13 mouse cellular contexts compared by ENCODE assay signal in genomic region chr6:115619818-115620217, GRCm38 (mm10). TPM values are rescaled to one million over a fixed set of nuclear protein-coding genes. Genes with fewer than 3 reads are reported as not detected.
DNase-seq lines count a peak whose midpoint lies in the region; ATAC-seq and TF ChIP-seq lines count a peak whose summit lies in the region.
"Had no signal": no experiment of that assay in that cellular context is flagged by ENCODE, and none has a peak within 500 bp of the region (broad histone marks: within the 10 kb centered on the region; RNA-seq: fewer than 3 reads in every experiment).

No protein-coding gene starts in this region.

- ATAC-seq in heart, postnatal 0 days (ENCODE audit: insufficient read depth, low read depth): peak; percentile 27; the same call in 1 of the 2 replicates
- ATAC-seq in heart, embryonic 11.5 days (replicated peaks; ENCODE audit: insufficient number of reproducible peaks, low FRiP score, low TSS enrichment): no peak

- 70% methylated on average over 10 of the region's 10 CpGs for WGBS in heart, postnatal 0 days
- WGBS in heart, embryonic 11.5 days (ENCODE audit: insufficient replicate concordance): 87% methylated on average over 10 of the region's 10 CpGs

- DNase-seq in heart, postnatal 0 days (ENCODE audit: low spot score): no peak
- peak; percentile 16 for DNase-seq in heart, postnatal 14 days
- peak; percentile 57 to 65 for DNase-seq in kidney, postnatal 36 days
- peak; percentile 68 for DNase-seq in thymus, postnatal 14 days
- no peak for DNase-seq in ovary, postnatal 14 days (ENCODE audit: low spot score)
- DNase-seq in layer of hippocampus, adult 9-10 months (ENCODE audit: low spot score): no peak
- no peak for DNase-seq in c-Kit-positive CD71-positive TER-119-positive erythroid progenitor cells, embryonic 14.5 days (ENCODE audit: low spot score)
- DNase-seq: cerebellum, adult 11 months; lung, adult 18-20 months had no signal

- H3K4me1 ChIP-seq in heart, postnatal 0 days (ENCODE audit: control insufficient read depth, insufficient read depth): no peaks in the 10 kb centered on the region
- no peaks in the 10 kb centered on the region for H3K4me1 ChIP-seq in heart, embryonic 11.5 days (ENCODE audit: control insufficient read depth, insufficient read depth, low read length)
- H3K4me1 ChIP-seq: embryonic facial prominence, embryonic 12.5 days; heart, embryonic 15.5 days had no signal

- H3K27ac ChIP-seq in heart, postnatal 0 days (ENCODE audit: low read depth): no peak overlapping the region
- no peak overlapping the region for H3K27ac ChIP-seq in heart, embryonic 11.5 days (ENCODE audit: low read depth, low read length)
- H3K27ac ChIP-seq: embryonic facial prominence, embryonic 12.5 days; heart, embryonic 15.5 days had no signal

- TF ChIP-seq CTCF in heart, postnatal 0 days (IDR thresholded peaks at IDR 0.05; ENCODE audit: low read depth): no peak

- TF ChIP-seq EP300 in heart, postnatal 0 days (IDR thresholded peaks at IDR 0.05; ENCODE audit: low read depth): no peak

- H3K4me2 ChIP-seq in heart, postnatal 0 days (ENCODE audit: low read depth, low read length): no peak overlapping the region
- H3K4me2 ChIP-seq in heart, embryonic 11.5 days: no peak overlapping the region
- H3K4me2 ChIP-seq: embryonic facial prominence, embryonic 12.5 days; heart, embryonic 15.5 days had no signal

- H3K9me3 ChIP-seq in heart, postnatal 0 days (replicated peaks; ENCODE audit: control insufficient read depth, low read length): no peaks in the 10 kb centered on the region
- H3K9me3 ChIP-seq in heart, embryonic 11.5 days (replicated peaks; ENCODE audit: control insufficient read depth, low read length): no peaks in the 10 kb centered on the region
- H3K9me3 ChIP-seq: embryonic facial prominence, embryonic 12.5 days; heart, embryonic 15.5 days had no signal

- intact Hi-C loops in heart, postnatal 14 days (cut with DNase I): no loop called here

- H3K27me3 ChIP-seq in heart, postnatal 0 days (ENCODE audit: control insufficient read depth, insufficient read depth, low read length): no peaks in the 10 kb centered on the region
- no peaks in the 10 kb centered on the region for H3K27me3 ChIP-seq in heart, embryonic 11.5 days (ENCODE audit: control insufficient read depth, insufficient read depth, low read length)
- H3K27me3 ChIP-seq: embryonic facial prominence, embryonic 12.5 days; heart, embryonic 15.5 days had no signal

- H3K4me3 ChIP-seq in heart, postnatal 0 days (ENCODE audit: low read depth, low read length): no peak overlapping the region
- H3K4me3 ChIP-seq in heart, embryonic 11.5 days (ENCODE audit: low read depth, low read length): no peak overlapping the region
- H3K4me3 ChIP-seq: embryonic facial prominence, embryonic 12.5 days; heart, embryonic 15.5 days had no signal

- no peak overlapping the region for H3K9ac ChIP-seq in heart, postnatal 0 days (replicated peaks; ENCODE audit: low read depth, low read length)
- no peak overlapping the region for H3K9ac ChIP-seq in heart, embryonic 11.5 days (ENCODE audit: low read depth, low read length)
- H3K9ac ChIP-seq: embryonic facial prominence, embryonic 12.5 days; heart, embryonic 15.5 days had no signal

- peaks cover 99% of the 10 kb centered on the region for H3K36me3 ChIP-seq in heart, postnatal 0 days (replicated peaks; ENCODE audit: control insufficient read depth, insufficient read depth, low read length)
- H3K36me3 ChIP-seq in heart, embryonic 11.5 days (ENCODE audit: control insufficient read depth, insufficient read depth, low read length): peaks cover 40% of the 10 kb centered on the region

RNA-seq across cellular contexts. Expression of gene Mkrn2, which starts 18.1 kb away (rescaled TPM):
- 17.9 and 71.3 TPM in 2 replicates for total RNA-seq in heart, postnatal 0 days (2014; rRNA removed; ENCODE audit: low replicate concordance)
- polyA plus RNA-seq in heart, postnatal 0 days (2015; fragmentation: Nextera tagmentation; extraction: Ambion mirVana): 29.6 and 31.3 TPM in 2 replicates
- 19.1 and 24.0 TPM in 2 replicates for polyA plus RNA-seq in heart, embryonic 11.5 days (2014; fragmentation: Nextera tagmentation; extraction: Ambion mirVana)
- 10 to 100 TPM; 35.4 to 36.0 TPM for total RNA-seq in heart, postnatal 14 days (2021)

RNA-seq across cellular contexts. Expression of gene Mkrn2os, which starts 27.4 kb away (rescaled TPM):
- total RNA-seq in heart, postnatal 0 days (2014; rRNA removed; ENCODE audit: low replicate concordance): not detected in 2 replicates
- 0.37 and 0.44 TPM in 2 replicates for polyA plus RNA-seq in heart, postnatal 0 days (2015; fragmentation: Nextera tagmentation; extraction: Ambion mirVana)
- polyA plus RNA-seq in heart, embryonic 11.5 days (2014; fragmentation: Nextera tagmentation; extraction: Ambion mirVana): 0.08 and 0.21 TPM in 2 replicates
- total RNA-seq in heart, postnatal 14 days (2021): under 1 TPM; 0.22 TPM
- total RNA-seq: layer of hippocampus, postnatal 10 days had no signal

RNA-seq across cellular contexts. Expression of gene Raf1, which starts 56.6 kb away (rescaled TPM):
- total RNA-seq in heart, postnatal 0 days (2014; rRNA removed; ENCODE audit: low replicate concordance): 182 and 204 TPM in 2 replicates
- polyA plus RNA-seq in heart, postnatal 0 days (2015; fragmentation: Nextera tagmentation; extraction: Ambion mirVana): 72.3 and 80.6 TPM in 2 replicates
- polyA plus RNA-seq in heart, embryonic 11.5 days (2014; fragmentation: Nextera tagmentation; extraction: Ambion mirVana): 96.3 and 107 TPM in 2 replicates
- 100 to 1,000 TPM; 106 to 112 TPM for total RNA-seq in heart, postnatal 14 days (2021)

Comparison
In these comparisons a context has a peak if more than half of its experiments do, and no peak if none do; other contexts are left out.
1. DNase-seq: peak in heart, postnatal 14 days (2 of 2), kidney, postnatal 36 days (2 of 2) and thymus, postnatal 14 days (single experiment); none in heart, postnatal 0 days (single experiment), ovary, postnatal 14 days (single experiment), layer of hippocampus, adult 9-10 months (single experiment) and c-Kit-positive CD71-positive TER-119-positive erythroid progenitor cells, embryonic 14.5 days (single experiment).